Mouse (Mus musculus) liver, embryonic 13.5 days (tissue): Measurements from ENCODE around the gene Ly6g6f. TPM values are rescaled to one million over a fixed set of nuclear protein-coding genes. Genes with fewer than 3 reads are reported as not detected.
A peak's percentile ranks its signal among the peaks of the same experiment; 100 is the strongest.

Source experiments
- ATAC-seq: fragments of 200-750 bp; cut with Nextera tagmentation; 2 replicates; pipeline ENCODE4 v1.8.0; 2017; ENCODE audit warnings: low read depth, mild to moderate bottlenecking, moderate number of reproducible peaks, moderate library complexity
- DNase-seq: peaks from one replicate; pipeline ENCODE4 v3.0.0; 2022
- H3K27ac ChIP-seq: fragments of 300-500 bp; sonication (generic); 2 replicates; pipeline ENCODE4 v1.5.1; 2015; ENCODE audit warnings: moderate library complexity, mild to moderate bottlenecking, inconsistent platforms
- H3K27me3 ChIP-seq: fragments of 300-500 bp; sonication (generic); 2 replicates; pipeline ENCODE4 v1.6.1; 2015; ENCODE audit warnings: mild to moderate bottlenecking, inconsistent platforms
- H3K36me3 ChIP-seq: fragments of 300-500 bp; sonication (generic); 2 replicates; pipeline ENCODE4 v1.6.1; 2015; ENCODE audit warnings: mild to moderate bottlenecking, inconsistent platforms
- H3K4me1 ChIP-seq: fragments of 300-500 bp; sonication (generic); replicated peaks from 2 replicates; pipeline ENCODE4 v1.6.1; 2015; ENCODE audit warnings: inconsistent platforms
- H3K4me2 ChIP-seq: fragments of 300-500 bp; sonication (generic); 2 replicates; pipeline ENCODE4 v1.6.1; 2015; ENCODE audit warnings: inconsistent platforms, mild to moderate bottlenecking, moderate library complexity
- H3K4me3 ChIP-seq: fragments of 300-500 bp; sonication (generic); replicated peaks from 2 replicates; pipeline ENCODE4 v1.5.1; 2015; ENCODE audit warnings: mild to moderate bottlenecking, inconsistent platforms
- H3K9ac ChIP-seq: fragments of 300-500 bp; sonication (generic); 2 replicates; pipeline ENCODE4 v1.6.1; 2015; ENCODE audit warnings: mild to moderate bottlenecking, inconsistent platforms
- H3K9me3 ChIP-seq: fragments of 300-500 bp; sonication (generic); replicated peaks from 2 replicates; pipeline ENCODE4 v1.6.1; 2016; ENCODE audit warnings: inconsistent platforms
- WGBS: fragments of 180-500 bp; shearing (Covaris S2); methylation state at CpG from one replicate; pipeline ENCODE4 v1.1.7; 2015; ENCODE audit not compliant: insufficient replicate concordance; 5-methylcytosine and 5-hydroxymethylcytosine counted together
- polyA plus RNA-seq: library from polyadenylated mRNA; unstranded; fragments of >200 nt; fragmentation: Nextera tagmentation; extraction: Ambion mirVana; gene quantifications from 2 replicates; pipeline ENCODE4 v1.2.1, GENCODE M21; 2015

The Ly6g6f gene
- polyA plus RNA-seq, 1 experiment from 2014 or later, result 7.2 TPM

DNA sequence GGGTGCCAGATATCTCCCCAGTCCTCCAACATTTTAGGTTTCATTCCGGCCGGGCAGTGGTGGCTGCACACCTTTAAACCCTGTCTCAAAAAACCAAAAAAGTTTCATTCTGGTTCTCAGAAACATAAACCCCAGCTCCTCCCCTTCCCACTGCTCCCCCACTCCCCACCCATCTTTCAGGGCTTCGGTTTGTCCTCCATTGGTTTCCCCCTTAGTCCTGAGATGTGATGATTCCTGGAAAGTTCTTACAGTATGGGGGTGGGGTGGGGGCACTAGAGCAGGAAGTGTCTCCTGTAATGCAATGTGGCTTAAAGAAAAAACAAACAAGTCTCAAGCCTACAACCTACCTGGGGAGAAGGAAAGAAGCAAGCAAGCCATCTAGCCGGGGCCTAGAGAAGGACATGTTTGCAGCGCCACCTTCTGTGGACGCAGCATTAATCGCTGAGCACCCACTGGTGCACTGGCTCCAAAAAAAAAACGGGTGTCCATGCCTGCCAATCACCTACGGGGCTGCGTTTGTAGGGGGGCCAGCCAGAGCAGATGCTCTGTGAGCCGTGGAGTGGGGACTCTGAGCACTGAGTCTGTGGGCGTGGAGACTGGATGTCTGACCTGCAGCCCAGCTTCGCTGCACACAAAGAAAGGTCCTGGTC is 20.5 kb upstream of the Ly6g6f start:
- H3K4me1 ChIP-seq, result peaks cover 54% of the 10 kb centered on the region
- no peaks in the 10 kb centered on the region for H3K27me3 ChIP-seq
- DNase-seq, result peak; percentile 40
- H3K9me3 ChIP-seq, result no peaks in the 10 kb centered on the region
- H3K4me3 ChIP-seq, result no peak overlapping the region
- H3K27ac ChIP-seq, result peak overlapping the region; percentile 92
- peak overlapping the region; percentile 18 for H3K4me2 ChIP-seq
- ATAC-seq, result no peak; the same call in 1 of the 2 replicates
- peak overlapping the region; percentile 67 for H3K9ac ChIP-seq
- peaks cover 30% of the 10 kb centered on the region for H3K36me3 ChIP-seq
- WGBS, result 26% methylated on average over 13 of the region's 13 CpGs

- peak; percentile 89 for ATAC-seq
- Histone ChIP-seq H3K4me1 (peaks cover 64% of the 10 kb centered on the region), H3K27me3 (no peaks in the 10 kb centered on the region), H3K9ac (peak overlapping the region; percentile 67), H3K4me3 (peak overlapping the region; percentile 7; the same call in 1 of the 2 replicates), H3K4me2 (peak overlapping the region; percentile 48), H3K36me3 (peaks cover 41% of the 10 kb centered on the region), H3K27ac (peak overlapping the region; percentile 92), H3K9me3 (no peaks in the 10 kb centered on the region)
- WGBS, result 20% methylated on average over 6 of the region's 6 CpGs
- DNase-seq, result peak; percentile 76
These were observed 19.3 kb upstream of the Ly6g6f start for GRCm38 (mm10) chr17:35104754-35105153.

DNA sequence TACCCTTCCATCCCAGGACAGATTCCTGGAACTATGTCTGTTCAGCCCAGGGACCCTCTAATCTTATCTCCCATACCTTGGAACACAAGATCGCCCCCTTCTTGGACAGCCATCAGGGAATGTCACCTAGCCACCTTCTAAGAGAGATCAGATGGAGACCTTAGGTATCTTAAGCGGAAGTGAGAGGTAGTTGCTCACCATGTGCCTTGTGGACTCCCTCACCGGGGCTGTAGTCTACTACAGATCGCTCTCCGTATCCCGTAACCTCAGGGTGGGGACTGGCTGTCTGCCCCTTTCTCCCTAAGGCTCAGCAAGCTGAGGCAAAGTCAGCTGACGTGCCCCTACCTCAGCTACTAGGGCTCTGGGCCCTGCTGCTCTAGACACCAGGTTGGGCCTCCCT is 18.7 kb upstream of the Ly6g6f start:
- ATAC-seq, result no peak
- Histone ChIP-seq H3K4me2 (peak overlapping the region; percentile 48), H3K4me1 (peaks cover 64% of the 10 kb centered on the region), H3K9ac (peak overlapping the region; percentile 67), H3K9me3 (no peaks in the 10 kb centered on the region), H3K4me3 (peak overlapping the region; percentile 7), H3K36me3 (peaks cover 48% of the 10 kb centered on the region), H3K27ac (peak overlapping the region; percentile 92), H3K27me3 (no peaks in the 10 kb centered on the region)
- 65% methylated on average over 7 of the region's 7 CpGs for whole genome bisulfite sequencing
- DNase-seq, result no peak

DNA sequence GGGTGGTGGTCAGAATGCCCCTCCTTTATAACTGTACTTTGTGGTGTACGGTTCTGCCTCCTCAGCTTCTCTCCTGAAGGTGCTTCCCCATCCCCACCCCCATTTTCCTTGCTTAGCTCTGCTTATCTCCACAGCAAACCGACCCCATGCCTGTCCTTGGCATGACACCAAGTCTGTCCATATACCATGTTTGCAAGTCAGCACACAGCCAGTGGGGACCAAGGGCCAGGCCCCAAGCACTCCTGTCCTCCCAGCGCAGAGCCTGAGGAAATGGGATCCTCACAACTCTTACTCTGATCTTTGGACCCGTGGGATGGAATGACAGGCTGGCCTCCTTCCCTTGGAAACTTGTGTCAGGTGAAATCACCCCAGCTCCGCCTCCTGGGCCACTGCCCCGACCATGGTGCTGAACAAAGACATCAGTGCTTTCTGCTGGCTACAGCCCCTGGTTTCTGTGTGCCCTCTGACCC is 17.8 kb upstream of the Ly6g6f start:
- Histone ChIP-seq H3K27ac (peak overlapping the region; percentile 92), H3K27me3 (no peaks in the 10 kb centered on the region), H3K4me1 (peaks cover 64% of the 10 kb centered on the region), H3K4me2 (no peak overlapping the region), H3K36me3 (peaks cover 56% of the 10 kb centered on the region), H3K9me3 (no peaks in the 10 kb centered on the region), H3K4me3 (no peak overlapping the region), H3K9ac (peak overlapping the region; percentile 67)
- DNase-seq, result no peak
- WGBS, result 53% methylated on average over 6 of the region's 6 CpGs
- no peak for ATAC-seq

DNA sequence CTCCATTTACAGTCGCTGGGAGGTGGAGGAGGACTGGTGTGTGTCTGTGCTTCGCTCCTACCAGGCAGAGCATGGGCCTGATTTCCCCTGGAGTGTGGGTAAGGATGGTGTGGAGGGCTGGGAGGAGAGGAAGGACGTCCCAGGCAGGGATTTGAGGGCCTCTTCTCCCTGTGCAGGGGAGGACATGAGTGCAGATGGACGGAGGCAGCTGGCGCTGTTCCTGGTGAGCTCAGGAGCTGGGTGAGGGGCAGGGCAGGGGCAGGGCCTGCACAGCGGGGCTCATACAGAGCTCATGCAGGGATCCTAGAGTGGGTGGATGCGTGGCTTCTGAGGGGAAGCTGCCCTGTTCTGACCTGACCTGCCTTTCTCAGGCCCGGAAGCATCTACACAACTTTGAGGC is 16.9 kb upstream of the Ly6g6f start:
- peaks cover 64% of the 10 kb centered on the region for H3K4me1 ChIP-seq
- H3K9me3 ChIP-seq, result no peaks in the 10 kb centered on the region
- WGBS, result 71% methylated on average over 8 of the region's 8 CpGs
- H3K4me2 ChIP-seq, result no peak overlapping the region
- no peak overlapping the region for H3K9ac ChIP-seq
- H3K27ac ChIP-seq, result peak overlapping the region; percentile 92
- DNase-seq, result no peak
- no peaks in the 10 kb centered on the region for H3K27me3 ChIP-seq
- H3K4me3 ChIP-seq, result no peak overlapping the region
- no peak for ATAC-seq
- H3K36me3 ChIP-seq, result peaks cover 64% of the 10 kb centered on the region

- DNase-seq (no peak), ATAC-seq (no peak)
- no peaks in the 10 kb centered on the region for H3K9me3 ChIP-seq
- H3K4me3 ChIP-seq, result no peak overlapping the region
- H3K36me3 ChIP-seq, result peaks cover 75% of the 10 kb centered on the region
- peaks cover 61% of the 10 kb centered on the region for H3K4me1 ChIP-seq
- no peak overlapping the region for H3K9ac ChIP-seq
- 84% methylated on average over 11 of the region's 11 CpGs for WGBS
- H3K27me3 ChIP-seq, result no peaks in the 10 kb centered on the region
- H3K27ac ChIP-seq, result peak overlapping the region; percentile 1; the same call in 1 of the 2 replicates
- H3K4me2 ChIP-seq, result no peak overlapping the region
These were observed 15.8 kb upstream of the Ly6g6f start for GRCm38 (mm10) chr17:35101161-35101560.

DNA sequence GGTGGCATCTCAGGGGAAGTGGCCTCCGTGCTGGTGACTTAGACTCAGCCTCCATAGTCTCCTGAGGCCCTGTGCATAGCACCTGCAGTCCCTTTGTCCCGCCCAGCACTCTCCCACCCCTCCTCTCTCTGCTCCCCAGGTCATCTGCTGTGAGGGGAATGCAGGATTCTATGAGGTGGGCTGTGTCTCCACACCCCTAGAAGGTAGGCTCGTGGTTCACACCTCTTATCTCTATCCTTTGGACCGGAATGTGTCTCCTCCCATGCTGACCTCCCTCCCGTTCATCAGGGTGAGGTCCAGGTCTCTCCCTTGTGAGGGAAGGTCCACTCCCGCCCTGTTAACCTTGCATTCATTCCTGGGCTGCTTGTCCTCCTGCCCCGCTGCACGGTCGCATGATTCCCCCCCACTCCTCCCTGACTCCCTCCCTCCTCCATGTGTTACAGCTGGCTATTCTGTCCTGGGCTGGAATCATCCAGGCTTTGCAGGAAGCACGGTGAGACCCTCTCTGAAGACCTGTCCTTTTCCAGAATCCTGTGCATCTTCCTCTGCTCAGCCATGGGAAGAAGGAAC is 14.9 kb upstream of the Ly6g6f start:
- no peak overlapping the region for H3K9ac ChIP-seq
- peaks cover 52% of the 10 kb centered on the region for H3K4me1 ChIP-seq
- 72% methylated on average over 10 of the region's 10 CpGs for WGBS
- no peaks in the 10 kb centered on the region for H3K27me3 ChIP-seq
- no peak overlapping the region for H3K4me3 ChIP-seq
- ATAC-seq (no peak), DNase-seq (no peak)
- H3K9me3 ChIP-seq, result no peaks in the 10 kb centered on the region
- peaks cover 84% of the 10 kb centered on the region for H3K36me3 ChIP-seq
- no peak overlapping the region for H3K4me2 ChIP-seq
- no peak overlapping the region for H3K27ac ChIP-seq

GRCm38 (mm10) chr17:35097164-35097655 is 11.8 kb upstream of the Ly6g6f start:
- DNase-seq (no peak), ATAC-seq (no peak)
- H3K27ac ChIP-seq, result no peak overlapping the region
- no peak overlapping the region for H3K4me2 ChIP-seq
- H3K36me3 ChIP-seq, result peaks cover 98% of the 10 kb centered on the region
- no peak overlapping the region for H3K9ac ChIP-seq
- no peak overlapping the region for H3K4me3 ChIP-seq
- 87% methylated on average over 12 of the region's 12 CpGs for WGBS
- peaks cover 31% of the 10 kb centered on the region for H3K4me1 ChIP-seq
- no peaks in the 10 kb centered on the region for H3K27me3 ChIP-seq
- no peaks in the 10 kb centered on the region for H3K9me3 ChIP-seq

- Histone ChIP-seq H3K27me3 (no peaks in the 10 kb centered on the region), H3K27ac (no peak overlapping the region), H3K4me1 (peaks cover 28% of the 10 kb centered on the region), H3K9me3 (no peaks in the 10 kb centered on the region), H3K4me3 (no peak overlapping the region), H3K36me3 (peaks cover 97% of the 10 kb centered on the region), H3K9ac (no peak overlapping the region), H3K4me2 (no peak overlapping the region)
- DNase-seq, result no peak
- no peak for ATAC-seq
- WGBS, result 88% methylated on average over 12 of the region's 12 CpGs
These were observed 11.2 kb upstream of the Ly6g6f start for GRCm38 (mm10) chr17:35096597-35096996.

- ATAC-seq, result no peak
- no peak overlapping the region for H3K4me3 ChIP-seq
- no peak for DNase-seq
- H3K9me3 ChIP-seq, result no peaks in the 10 kb centered on the region
- WGBS, result 78% methylated on average over 15 of the region's 15 CpGs
- H3K4me2 ChIP-seq, result no peak overlapping the region
- H3K36me3 ChIP-seq, result peaks cover 89% of the 10 kb centered on the region
- H3K4me1 ChIP-seq, result peaks cover 31% of the 10 kb centered on the region
- H3K27me3 ChIP-seq, result no peaks in the 10 kb centered on the region
- no peak overlapping the region for H3K9ac ChIP-seq
- H3K27ac ChIP-seq, result no peak overlapping the region
These were observed 9.3 kb upstream of the Ly6g6f start for GRCm38 (mm10) chr17:35094475-35095365.
